Mouse (Mus musculus) adipose tissue, adult 10 weeks (tissue): ENCODE data around the gene Nr1d1. TPM values are rescaled to one million over a fixed set of nuclear protein-coding genes. Genes with fewer than 3 reads are reported as not detected.

Experiments used
- polyA plus RNA-seq: library from polyadenylated mRNA; stranded (reverse); fragments of 350-450 nt; fragmentation: Illumina TruSeq; extraction: RNeasy Lipid Tissue Mini Kit (QIAGEN cat#74804); gene quantifications from one replicate; pipeline ENCODE4 v1.2.3, GENCODE M21; 2014; ENCODE audit warnings: low read depth, low replicate concordance

Gene Nr1d1
- polyA plus RNA-seq: 36.2 TPM

DNA sequence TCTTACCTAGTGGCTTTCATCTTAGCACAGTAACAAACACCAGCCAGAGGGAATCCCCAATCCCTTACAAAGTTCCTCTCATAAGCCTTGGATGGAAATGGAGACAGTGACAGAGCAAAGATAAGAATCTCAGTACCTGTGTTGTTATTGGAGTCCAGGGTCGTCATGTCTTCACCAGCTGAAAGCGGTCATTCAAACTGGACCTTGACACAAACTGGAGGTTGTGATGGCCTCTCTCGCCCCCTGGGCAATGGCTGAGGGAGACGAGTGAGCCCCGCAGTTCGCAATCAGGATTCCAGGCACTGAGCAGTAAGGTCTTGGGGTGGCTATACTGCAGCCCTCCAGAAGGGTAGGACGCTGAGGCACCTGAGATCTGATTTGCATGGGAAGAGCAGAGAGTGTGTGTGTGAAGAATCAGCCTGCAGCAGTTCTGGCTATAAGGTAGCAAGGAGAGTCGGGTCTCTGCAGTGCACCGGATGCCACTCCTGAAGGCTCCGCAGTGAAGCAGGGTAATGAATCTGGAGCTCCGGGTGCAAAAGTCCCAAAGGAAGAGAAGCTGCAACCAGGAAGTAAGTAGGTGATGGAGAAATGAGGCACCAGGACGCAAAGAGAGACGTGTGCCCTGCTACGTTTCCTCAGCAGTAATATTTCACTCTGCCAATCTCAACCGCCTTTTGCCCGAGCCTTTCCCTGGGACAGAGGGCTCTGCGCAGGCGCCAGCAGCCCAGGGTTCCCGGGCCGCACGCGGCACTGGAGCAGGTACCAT lies at the start of gene Nr1d1:
Nr1d1 (minus strand) TSS at position 752 of the 766 bp plus-strand sequence.

DNA sequence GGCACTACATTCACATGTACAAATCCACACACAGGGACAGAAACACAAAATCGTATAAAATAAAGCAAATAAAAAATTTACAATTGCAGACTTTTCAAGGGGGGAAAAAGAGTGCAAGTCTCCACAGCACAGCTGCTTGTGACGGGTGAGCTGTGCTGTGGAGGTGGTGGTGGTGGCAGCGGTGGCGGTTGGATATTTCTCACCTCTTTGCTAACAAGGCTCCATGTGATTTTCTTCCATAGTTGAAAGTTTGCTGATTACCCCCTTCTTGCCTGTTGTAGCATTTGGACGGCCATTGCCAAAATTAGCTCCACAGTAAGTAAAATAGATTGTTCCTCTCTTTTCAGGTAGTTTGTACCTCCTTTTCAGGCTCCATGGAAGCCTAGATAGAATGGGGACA lies 29.5 kb upstream of the Nr1d1 start, which contains the start of gene Casc3:
Casc3 (plus strand) TSS at position 301 of the 400 bp plus-strand sequence.

DNA sequence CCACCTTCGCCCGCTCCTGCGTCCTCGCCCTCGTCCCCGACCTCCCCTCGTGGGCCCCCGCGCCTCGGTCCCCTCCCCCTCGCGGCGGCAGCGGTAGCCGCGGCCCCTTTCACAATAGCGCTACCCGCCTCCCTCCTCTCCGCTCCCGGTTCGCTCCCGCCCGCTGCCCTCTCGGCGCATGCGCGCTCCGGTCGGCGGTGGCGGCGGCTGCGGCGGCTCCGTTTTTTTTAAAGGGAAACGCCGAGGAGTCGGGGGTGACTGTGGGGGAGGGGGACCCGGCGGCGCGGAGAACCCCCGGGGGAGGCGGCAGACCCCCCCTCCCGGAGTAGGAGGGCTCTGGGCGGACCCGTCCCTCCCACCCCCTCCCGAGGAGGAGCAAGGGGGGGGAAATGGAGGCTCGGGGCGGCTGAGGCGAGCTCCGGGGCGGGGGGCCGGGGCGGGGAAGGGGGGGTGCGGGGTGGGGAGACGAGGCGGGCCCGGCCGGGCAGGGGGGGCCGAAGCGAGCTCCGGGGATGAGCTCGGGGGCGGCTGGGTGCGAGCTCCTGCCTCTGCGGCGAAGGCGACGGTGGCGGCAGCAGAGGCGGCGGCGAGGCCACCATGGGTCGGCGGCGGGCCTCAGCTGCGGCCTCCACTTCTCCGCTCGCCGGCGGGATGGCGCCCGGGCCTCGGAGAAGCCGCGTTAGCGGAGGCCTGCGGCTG lies 20.0 kb upstream of the Nr1d1 start, which contains the start of gene Msl1:
Msl1 (plus strand) TSS at position 502 of the 699 bp plus-strand sequence.

DNA sequence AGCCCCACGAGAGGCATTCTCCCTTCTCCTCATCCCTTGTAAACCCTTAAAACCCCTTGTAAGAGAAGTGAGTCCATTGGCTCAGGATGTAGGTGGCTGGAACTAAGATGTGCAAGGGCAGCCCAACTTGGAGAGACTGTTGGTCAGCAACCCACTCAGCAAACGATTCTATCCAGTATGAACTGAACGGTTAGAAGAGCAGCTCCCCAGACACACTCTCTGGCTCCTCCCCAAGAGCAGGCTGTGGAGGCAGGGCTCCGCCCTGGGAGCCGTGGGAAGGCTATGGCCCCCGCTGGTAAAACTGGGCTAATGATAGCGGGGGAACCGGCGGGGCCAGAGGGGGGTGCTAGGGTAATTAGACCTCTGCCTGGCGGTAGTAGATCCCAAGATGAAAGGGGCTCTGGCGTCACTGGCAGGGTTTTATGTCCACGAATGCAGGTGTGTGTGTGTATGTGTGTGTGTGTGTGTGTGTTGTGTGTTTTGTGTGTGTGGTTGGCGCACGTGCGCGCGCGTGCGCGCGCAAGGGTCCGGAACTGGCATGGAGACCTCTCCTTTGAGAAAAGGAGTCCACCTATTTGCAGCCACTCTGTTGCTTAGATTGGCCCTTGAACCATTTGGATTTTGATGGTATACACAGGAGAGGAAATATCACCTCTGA lies 34.6 kb downstream of the Nr1d1 start, which contains the start of gene Thra:
Thra (plus strand) TSS at position 246 of the 658 bp plus-strand sequence.

DNA sequence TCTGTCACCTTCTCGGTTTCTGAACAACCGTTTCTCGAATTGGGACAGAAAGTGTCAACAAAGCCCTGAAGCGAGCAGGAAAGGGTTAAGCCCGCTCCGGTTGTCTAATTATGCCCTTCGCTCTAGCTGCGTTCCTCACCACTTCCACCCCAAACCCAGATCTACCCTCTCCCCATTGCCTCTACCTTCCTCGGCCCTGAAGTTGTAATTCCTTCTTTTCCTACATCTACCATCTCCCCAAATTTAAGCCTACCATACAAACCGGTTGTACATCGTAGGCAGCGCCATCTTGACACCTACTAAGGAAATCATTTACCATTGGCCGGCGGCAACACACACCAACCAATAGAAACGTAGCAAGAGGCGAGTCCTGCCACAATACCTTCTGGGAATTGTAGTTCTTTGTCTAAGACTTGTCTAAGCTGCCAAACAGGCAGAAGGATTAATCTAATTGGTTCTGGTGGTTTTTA lies 46.0 kb downstream of the Nr1d1 start, which contains the start of gene Med24:
Med24 (minus strand) TSS at position 317 of the 470 bp plus-strand sequence.

Other genes starting within 250 kb of the Nr1d1 start
- gene Ikzf3, start 229.3 kb downstream of the Nr1d1 start, polyA plus RNA-seq: 1.2 TPM
- gene Zpbp2, start 224.2 kb downstream of the Nr1d1 start, polyA plus RNA-seq: 6.9 TPM
- 125 TPM for gene Ormdl3, start 188.0 kb downstream of the Nr1d1 start, polyA plus RNA-seq
- not detected for gene Lrrc3c, start 177.0 kb downstream of the Nr1d1 start, polyA plus RNA-seq
- gene Gm12355, start 149.7 kb downstream of the Nr1d1 start, polyA plus RNA-seq: not detected
- not detected for gene Gsdma3, start 149.0 kb downstream of the Nr1d1 start, polyA plus RNA-seq
- gene Gsdma2, start 128.6 kb downstream of the Nr1d1 start, polyA plus RNA-seq: not detected
- 0.31 TPM for gene Gsdma, start 111.0 kb downstream of the Nr1d1 start, polyA plus RNA-seq
- gene Psmd3, start 92.8 kb downstream of the Nr1d1 start, polyA plus RNA-seq: 87.4 TPM
- gene Csf3, start 74.1 kb downstream of the Nr1d1 start, polyA plus RNA-seq: 0.79 TPM
- gene Med24, start 45.9 kb downstream of the Nr1d1 start, polyA plus RNA-seq: 44.4 TPM
- 71.0 TPM for gene Thra, start 34.7 kb downstream of the Nr1d1 start, polyA plus RNA-seq
- gene Msl1, start 20.2 kb upstream of the Nr1d1 start, polyA plus RNA-seq: 61.1 TPM
- 26.9 TPM for gene Casc3, start 29.6 kb upstream of the Nr1d1 start, polyA plus RNA-seq
- gene Rapgefl1, start 61.5 kb upstream of the Nr1d1 start, polyA plus RNA-seq: 1.9 TPM
- gene Wipf2, start 88.3 kb upstream of the Nr1d1 start, polyA plus RNA-seq: 8.2 TPM
- gene Cdc6, start 132.5 kb upstream of the Nr1d1 start, polyA plus RNA-seq: 1.4 TPM
- 15.1 TPM for gene Rara, start 152.5 kb upstream of the Nr1d1 start, polyA plus RNA-seq
- not detected for gene Gjd3, start 207.7 kb upstream of the Nr1d1 start, polyA plus RNA-seq
- 5.5 TPM for gene Top2a, start 248.9 kb upstream of the Nr1d1 start, polyA plus RNA-seq